Mouse (Mus musculus) MEL (cell line): ENCODE data around the gene Man1c1. TPM values are rescaled to one million over a fixed set of nuclear protein-coding genes. Genes with fewer than 3 reads are reported as not detected.

ENCODE experiments used
- DNase-seq: peaks from one replicate; pipeline ENCODE4 v3.0.0; 2011; ENCODE audit warnings: low read depth, low spot score
- H3K27ac ChIP-seq: 2 replicates; pipeline ENCODE4 v1.5.1; 2012; ENCODE audit warnings: low read depth, mild to moderate bottlenecking, control low read depth, low read length, moderate library complexity; ENCODE audit not compliant: control insufficient read depth
- H3K27me3 ChIP-seq, 2 experiments: fragments of 150-350 bp in 1 of 2; sonication (generic) in 1 of 2; 2 replicates each; pipeline ENCODE4 v1.6.1; 2012; ENCODE audit warnings: low read length in 2 of 2, mild to moderate bottlenecking in 2 of 2, improper control_type of control experiment in 1 of 2, moderate library complexity in 1 of 2; ENCODE audit not compliant: insufficient read depth in 2 of 2, control insufficient read depth in 1 of 2
- H3K36me3 ChIP-seq, 2 experiments: 2 replicates each; pipeline ENCODE4 v1.6.1; 2012 to 2014; ENCODE audit warnings: low read length in 2 of 2, improper control_type of control experiment in 1 of 2, inconsistent platforms in 1 of 2, mild to moderate bottlenecking in 1 of 2; ENCODE audit not compliant: insufficient read depth in 2 of 2, control insufficient read depth in 1 of 2
- H3K4me1 ChIP-seq, 2 experiments: fragments of 150-350 bp in 1 of 2; sonication (generic) in 1 of 2; 2 replicates each; pipeline ENCODE4 v1.6.1; 2012; ENCODE audit warnings: low read length in 2 of 2, improper control_type of control experiment in 1 of 2, mild to moderate bottlenecking in 1 of 2; ENCODE audit not compliant: insufficient read depth in 2 of 2, control insufficient read depth in 1 of 2
- H3K4me3 ChIP-seq, 2 experiments: fragments of 150-350 bp in 1 of 2; sonication (generic) in 1 of 2; 2 replicates each; pipeline ENCODE4 v1.5.1; 2012; ENCODE audit warnings: low read depth in 2 of 2, low read length in 2 of 2, mild to moderate bottlenecking in 2 of 2, moderate library complexity in 2 of 2, control low read depth in 1 of 2, improper control_type of control experiment in 1 of 2; ENCODE audit not compliant: control insufficient read depth in 1 of 2, insufficient read depth in 1 of 2
- H3K79me2 ChIP-seq: 2 replicates; pipeline ENCODE4 v1.6.1; 2012; ENCODE audit warnings: mild to moderate bottlenecking, low read length, moderate library complexity; ENCODE audit not compliant: control insufficient read depth, poor library complexity, insufficient read depth
- H3K9ac ChIP-seq: 2 replicates; pipeline ENCODE4 v1.6.1; 2012; ENCODE audit warnings: low read depth, mild to moderate bottlenecking, control low read depth, low read length, moderate library complexity; ENCODE audit not compliant: control insufficient read depth, poor library complexity, severe bottlenecking
- H3K9me3 ChIP-seq: fragments of 150-350 bp; sonication (generic); replicated peaks from 2 replicates; pipeline ENCODE4 v1.6.1; 2012; ENCODE audit warnings: mild to moderate bottlenecking, low read length, improper control_type of control experiment, moderate library complexity; ENCODE audit not compliant: insufficient read depth
- BHLHE40 ChIP-seq: IDR thresholded peaks from 2 replicates; pipeline ENCODE4 v1.6.1; 2012; ENCODE audit warnings: low read depth, mild to moderate bottlenecking, inconsistent platforms, low read length, improper control_type of control experiment, borderline replicate concordance
- CHD1 ChIP-seq: IDR thresholded peaks from 2 replicates; pipeline ENCODE4 v1.6.1; 2012; ENCODE audit warnings: low read depth, mild to moderate bottlenecking, inconsistent platforms, low read length, improper control_type of control experiment
- ELF1 ChIP-seq: IDR thresholded peaks from 2 replicates; pipeline ENCODE4 v1.6.1; 2014; ENCODE audit warnings: low read depth, mild to moderate bottlenecking, inconsistent platforms, low read length, improper control_type of control experiment, moderate library complexity
- GABPA ChIP-seq: IDR thresholded peaks from 2 replicates; pipeline ENCODE4 v1.6.1; 2012; ENCODE audit warnings: low read depth, mild to moderate bottlenecking, inconsistent platforms, low read length, improper control_type of control experiment, moderate library complexity
- HCFC1 ChIP-seq: IDR thresholded peaks from 2 replicates; pipeline ENCODE4 v1.6.1; 2012; ENCODE audit warnings: low read depth, mild to moderate bottlenecking, inconsistent platforms, low read length, improper control_type of control experiment, moderate library complexity
- KAT2A ChIP-seq: conservative IDR thresholded peaks from 2 replicates; pipeline ENCODE4 v1.6.1; 2012; ENCODE audit warnings: low read depth, low read length, improper control_type of control experiment, inconsistent platforms
- MEF2A ChIP-seq: IDR thresholded peaks from 2 replicates; pipeline ENCODE4 v1.6.1; 2014; ENCODE audit warnings: low read depth, mild to moderate bottlenecking, inconsistent platforms, low read length, improper control_type of control experiment; ENCODE audit not compliant: poor library complexity, insufficient replicate concordance, severe bottlenecking; ENCODE audit errors: extremely low read depth
- MXI1 ChIP-seq: IDR thresholded peaks from 2 replicates; pipeline ENCODE4 v1.6.1; 2011; ENCODE audit warnings: mild to moderate bottlenecking, low read depth, low read length, improper control_type of control experiment
- NELFE ChIP-seq: IDR thresholded peaks from 2 replicates; pipeline ENCODE4 v1.6.1; 2011; ENCODE audit warnings: low read depth, low read length, improper control_type of control experiment
- NRF1 ChIP-seq: IDR thresholded peaks from 2 replicates; pipeline ENCODE4 v1.6.1; 2014; ENCODE audit warnings: low read depth, mild to moderate bottlenecking, inconsistent platforms, low read length, improper control_type of control experiment, moderate library complexity; ENCODE audit not compliant: poor library complexity, insufficient read depth, severe bottlenecking
- POLR2A ChIP-seq, 2 experiments: IDR thresholded peaks; 2 replicates each; pipeline ENCODE4 v1.6.1; 2011 to 2012; ENCODE audit warnings: low read length in 2 of 2, mild to moderate bottlenecking in 2 of 2, control low read depth in 1 of 2, improper control_type of control experiment in 1 of 2, low read depth in 1 of 2, moderate library complexity in 1 of 2; ENCODE audit not compliant: control insufficient read depth in 1 of 2, insufficient read depth in 1 of 2, poor library complexity in 1 of 2
- SIN3A ChIP-seq: IDR thresholded peaks from 2 replicates; pipeline ENCODE4 v1.6.1; 2012; ENCODE audit warnings: low read length, improper control_type of control experiment, inconsistent platforms
- SMC3 ChIP-seq: IDR thresholded peaks from 2 replicates; pipeline ENCODE4 v1.6.1; 2011; ENCODE audit warnings: low read depth, low read length, improper control_type of control experiment
- TAL1 ChIP-seq: IDR thresholded peaks from 2 replicates; pipeline ENCODE4 v1.6.1; 2012; ENCODE audit warnings: mild to moderate bottlenecking, inconsistent platforms, low read length, moderate library complexity, mixed read lengths
- TBP ChIP-seq: IDR thresholded peaks from 2 replicates; pipeline ENCODE4 v1.8.0; 2011; ENCODE audit warnings: low read depth, low read length, improper control_type of control experiment
- ZKSCAN1 ChIP-seq: IDR thresholded peaks from 2 replicates; pipeline ENCODE4 v1.6.1; 2012; ENCODE audit warnings: low read depth, mild to moderate bottlenecking, inconsistent platforms, low read length, improper control_type of control experiment, moderate library complexity
- ZNF384 ChIP-seq: IDR thresholded peaks from 2 replicates; pipeline ENCODE4 v1.6.1; 2012; ENCODE audit warnings: low read depth, mild to moderate bottlenecking, inconsistent platforms, low read length, improper control_type of control experiment
- polyA plus RNA-seq, 2 experiments: library from polyadenylated mRNA; stranded (reverse) in 1 of 2; unstranded in 1 of 2; fragments of >175 nt in 1 of 2; fragments of >200 nt in 1 of 2; gene quantifications; 2 replicates each; pipeline versions ENCODE4 v1.2.1 to v1.2.4; 2012; ENCODE audit warnings: low replicate concordance in 2 of 2, low read depth in 1 of 2; ENCODE audit not compliant: insufficient read length in 2 of 2, insufficient read depth in 1 of 2, missing spikeins in 1 of 2
- total RNA-seq: library from RNA; depleted of rRNA; stranded (reverse); fragments of 300-350 nt; gene quantifications from 2 replicates; pipeline ENCODE4 v1.2.3, GENCODE M21; 2012

Gene Man1c1
- total and polyA plus RNA-seq, 3 experiments: 1.9 to 5.2 TPM; not detected in 1

DNA sequence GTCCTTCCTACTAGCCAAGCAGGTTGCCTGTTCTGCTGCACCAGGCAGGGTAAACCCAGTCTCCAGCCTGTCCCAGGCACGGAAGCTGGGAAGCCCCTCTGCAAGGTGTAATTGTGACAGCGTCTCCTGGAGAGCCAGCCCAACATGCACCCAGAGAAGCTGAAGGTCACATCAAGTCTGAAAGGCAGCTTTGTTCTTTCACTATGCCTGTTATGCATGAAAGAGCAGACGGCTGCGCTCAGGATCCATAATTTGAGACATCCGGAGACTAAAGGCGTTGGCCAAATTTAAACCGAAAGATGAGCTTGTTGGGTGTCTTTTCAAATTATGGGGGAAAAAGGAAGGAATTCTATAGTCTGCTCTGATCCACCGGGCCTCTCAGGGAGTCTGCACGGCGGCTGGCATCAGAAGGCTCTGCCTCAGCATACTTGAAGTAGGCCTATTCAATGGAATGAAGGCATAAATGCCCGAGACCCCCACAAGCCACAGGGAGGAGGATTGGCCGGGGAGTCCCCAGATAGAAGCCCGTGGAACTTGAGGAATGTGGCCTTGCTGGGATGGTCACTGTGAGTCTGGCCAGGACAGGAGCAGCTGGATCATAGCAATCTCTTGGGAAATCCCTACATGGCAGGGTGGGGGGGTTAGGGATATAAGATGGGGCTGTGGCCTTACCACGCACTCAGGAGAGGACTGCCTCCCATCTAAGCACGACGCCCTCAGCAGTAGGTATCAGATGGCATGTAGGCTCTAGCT, 40.0 kb upstream of the Man1c1 start:
- H3K4me3 ChIP-seq: no peak overlapping the region
- peaks cover 0 to 3% of the 10 kb centered on the region in 2 experiments; a peak in 2 of 4 replicates for H3K36me3 ChIP-seq

DNA sequence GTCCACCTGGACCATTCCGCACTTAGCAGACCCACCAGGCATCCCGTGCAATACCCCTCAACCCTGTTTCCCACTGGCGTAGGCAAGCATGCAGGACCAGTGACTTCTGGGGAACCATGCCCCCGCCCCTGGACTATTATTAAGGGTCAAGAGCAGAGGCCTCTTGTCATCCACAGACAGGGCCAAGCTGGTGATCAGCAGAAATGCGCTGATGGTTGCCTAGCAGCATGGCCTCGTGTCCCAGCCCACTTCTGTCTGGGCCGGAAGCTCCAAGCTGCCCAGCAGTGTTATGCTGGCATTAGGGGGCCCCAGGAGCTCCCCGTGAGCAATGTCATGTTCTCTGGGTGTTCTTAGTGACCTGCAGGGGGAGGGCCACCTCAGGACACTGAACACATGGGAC, 37.9 kb upstream of the Man1c1 start:
- Histone ChIP-seq H3K9ac (no peak overlapping the region), H3K27me3 (no peaks in the 10 kb centered on the region), H3K4me1 (no peaks in the 10 kb centered on the region), H3K9me3 (no peaks in the 10 kb centered on the region), H3K4me3 (no peak overlapping the region), H3K27ac (no peak overlapping the region), H3K36me3 (no peaks in the 10 kb centered on the region; a peak in 1 of 4 replicates), H3K79me2 (no peaks in the 10 kb centered on the region)
- no peak for DNase-seq
- TF ChIP-seq MXI1 (no peak), ELF1 (no peak), TBP (no peak), ZNF384 (no peak), BHLHE40 (no peak), POLR2A (IDR thresholded peaks at IDR 0.05; ENCODE audit: control insufficient read depth in 1 of 2, insufficient read depth in 1 of 2, low read depth in 1 of 2, low read length in 2 of 2, poor library complexity in 1 of 2) (no peak), MEF2A (no peak), HCFC1 (no peak), NELFE (no peak), NRF1 (no peak), CHD1 (no peak), SIN3A (no peak), SMC3 (no peak)

More for the DNA sequence above, 40.0 kb upstream of the Man1c1 start:
- no peak for DNase-seq
- Histone ChIP-seq H3K79me2 (no peaks in the 10 kb centered on the region), H3K4me1 (no peaks in the 10 kb centered on the region)
- TF ChIP-seq ZKSCAN1 (no peak), TBP (no peak), GABPA (no peak), NRF1 (no peak), KAT2A (no peak), TAL1 (no peak)
- TF ChIP-seq, all 39 proteins: peak for 0
- Histone ChIP-seq H3K27ac (no peak overlapping the region), H3K9me3 (no peaks in the 10 kb centered on the region), H3K9ac (no peak overlapping the region), H3K27me3 (no peaks in the 10 kb centered on the region)
